Mouse (Mus musculus) ES-E14 (cell line): ENCODE results near the gene Bdh2. TPM values are rescaled to one million over a fixed set of nuclear protein-coding genes. Genes with fewer than 3 reads are reported as not detected.

Source experiments
- DNase-seq: peaks from one replicate; pipeline ENCODE4 v3.0.0-alpha.2; 2013; ENCODE audit warnings: low read depth, low spot score
- H3K27ac ChIP-seq: 2 replicates; pipeline ENCODE4 v1.5.1; 2012; ENCODE audit warnings: low read depth, mild to moderate bottlenecking, low read length, moderate library complexity, mixed read lengths; ENCODE audit not compliant: poor library complexity, insufficient read depth, severe bottlenecking
- H3K36me3 ChIP-seq: 2 replicates; pipeline ENCODE4 v1.6.1; 2012; ENCODE audit warnings: mild to moderate bottlenecking, low read length, moderate library complexity, mixed read lengths; ENCODE audit not compliant: control insufficient read depth, poor library complexity, insufficient read depth, severe bottlenecking
- H3K4me1 ChIP-seq, 2 experiments: fragments of 150-350 bp in 1 of 2; sonication (generic) in 1 of 2; 2 replicates each; pipeline ENCODE4 v1.6.1; 2012; ENCODE audit warnings: low read length in 2 of 2, mild to moderate bottlenecking in 1 of 2, mixed read lengths in 1 of 2; ENCODE audit not compliant: control insufficient read depth in 2 of 2, insufficient read depth in 2 of 2, poor library complexity in 1 of 2
- H3K4me3 ChIP-seq, 2 experiments: fragments of 150-350 bp in 1 of 2; sonication (generic) in 1 of 2; 2 replicates each; pipeline ENCODE4 v1.5.1; 2012; ENCODE audit warnings: low read length in 2 of 2, low read depth in 1 of 2, mild to moderate bottlenecking in 1 of 2, mixed read lengths in 1 of 2; ENCODE audit not compliant: insufficient read depth in 1 of 2, poor library complexity in 1 of 2, severe bottlenecking in 1 of 2
- H3K9ac ChIP-seq: 2 replicates; pipeline ENCODE4 v1.6.1; 2012; ENCODE audit warnings: low read depth, mild to moderate bottlenecking, low read length, mixed read lengths; ENCODE audit not compliant: poor library complexity, insufficient read depth, severe bottlenecking
- H3K9me3 ChIP-seq: fragments of 150-350 bp; sonication (generic); 2 replicates; pipeline ENCODE4 v1.6.1; 2012; ENCODE audit warnings: low read depth, mild to moderate bottlenecking, low read length; ENCODE audit not compliant: control insufficient read depth, insufficient read depth
- CHD2 ChIP-seq: IDR thresholded peaks from 2 replicates; pipeline ENCODE4 v1.6.1; 2014; ENCODE audit warnings: mild to moderate bottlenecking, low read depth, low read length, inconsistent platforms
- HCFC1 ChIP-seq: IDR thresholded peaks from 2 replicates; pipeline ENCODE4 v1.6.1; 2012; ENCODE audit warnings: low read length, inconsistent platforms, borderline replicate concordance; ENCODE audit not compliant: insufficient read depth
- MAFK ChIP-seq: IDR thresholded peaks from 2 replicates; pipeline ENCODE4 v1.6.1; 2014; ENCODE audit warnings: mild to moderate bottlenecking, low read depth, low read length, inconsistent platforms; ENCODE audit not compliant: insufficient read depth
- ZC3H11A ChIP-seq: IDR thresholded peaks from 2 replicates; pipeline ENCODE4 v1.6.1; 2012; ENCODE audit warnings: low read depth, mild to moderate bottlenecking, inconsistent platforms, low read length, borderline replicate concordance
- ZNF384 ChIP-seq: IDR thresholded peaks from 2 replicates; pipeline ENCODE4 v1.6.1; 2012; ENCODE audit warnings: low read depth, low read length, inconsistent platforms
- in situ Hi-C, 2 experiments: fragments of 600-800 bp; cut with MboI; formaldehyde crosslinking; loops; one replicate each; pipeline ENCODE4 v1.15.1; 2025; ENCODE audit warnings: low sequenced_read_pairs in 2 of 2, inconsistent platforms in 1 of 2; ENCODE audit not compliant: unreplicated experiment in 2 of 2
- total RNA-seq: library from RNA; depleted of rRNA; stranded (reverse); fragments of 300-350 nt; gene quantifications from 2 replicates; pipeline ENCODE4 v1.2.3, GENCODE M21; 2012

Gene Bdh2
- total RNA-seq, 1 experiment = 6.0 TPM

GRCm38 (mm10) chr3:135288138-135288750 lies 7.2 kb downstream of the Bdh2 start:
- no peak overlapping the region for H3K27ac ChIP-seq
- H3K36me3 ChIP-seq = no peaks in the 10 kb centered on the region
- in situ Hi-C loops = loop anchor here (10.0 to 25.0 kb wide), 2 partner anchors 447 to 449 kb away; no protein-coding TSS in a partner anchor
- TF ChIP-seq CHD2 (no peak), MAFK (no peak), HCFC1 (no peak), ZC3H11A (no peak), ZNF384 (no peak)
- no peak overlapping the region for H3K4me3 ChIP-seq
- no peak overlapping the region for H3K9ac ChIP-seq
- H3K9me3 ChIP-seq = no peaks in the 10 kb centered on the region
- H3K4me1 ChIP-seq = no peaks in the 10 kb centered on the region; a peak in 1 of 4 replicates
- DNase-seq = no peak

GRCm38 (mm10) chr3:135289148-135289547 lies 8.1 kb downstream of the Bdh2 start:
- Histone ChIP-seq H3K27ac (no peak overlapping the region), H3K36me3 (no peaks in the 10 kb centered on the region), H3K4me3 (no peak overlapping the region), H3K9ac (no peak overlapping the region), H3K4me1 (no peaks in the 10 kb centered on the region), H3K9me3 (no peaks in the 10 kb centered on the region)
- in situ Hi-C loops = loop anchor here (10.0 to 25.0 kb wide), 2 partner anchors 446 to 448 kb away; no protein-coding TSS in a partner anchor
- TF ChIP-seq ZNF384 (no peak), CHD2 (no peak), MAFK (no peak), HCFC1 (no peak), ZC3H11A (no peak)
- no peak for DNase-seq

GRCm38 (mm10) chr3:135290249-135290894 lies 9.4 kb downstream of the Bdh2 start:
- no peak for TF ChIP-seq HCFC1
- TF ChIP-seq ZC3H11A = peak; percentile 56; the same call in 1 of the 2 replicates
- no peak for DNase-seq
- no peak overlapping the region for H3K9ac ChIP-seq
- H3K4me1 ChIP-seq = no peaks in the 10 kb centered on the region
- no peaks in the 10 kb centered on the region for H3K9me3 ChIP-seq
- no peak overlapping the region for H3K27ac ChIP-seq
- H3K4me3 ChIP-seq = no peak overlapping the region
- in situ Hi-C loops = loop anchor here in 1 of 2 experiments (25.0 kb wide), 1 partner anchor 447 kb away; no protein-coding TSS in a partner anchor
- no peaks in the 10 kb centered on the region for H3K36me3 ChIP-seq

- H3K36me3 ChIP-seq = no peaks in the 10 kb centered on the region
- no peak for DNase-seq
- H3K4me1 ChIP-seq = no peaks in the 10 kb centered on the region
- in situ Hi-C loops = loop anchor here in 1 of 2 experiments (25.0 kb wide), 1 partner anchor 444 kb away; no protein-coding TSS in a partner anchor
- H3K4me3 ChIP-seq = no peak overlapping the region
- no peak overlapping the region for H3K9ac ChIP-seq
- TF ChIP-seq CHD2 (no peak), ZNF384 (no peak), HCFC1 (no peak), MAFK (no peak), ZC3H11A (no peak)
- H3K9me3 ChIP-seq = no peaks in the 10 kb centered on the region
- no peak overlapping the region for H3K27ac ChIP-seq
Observed at GRCm38 (mm10) chr3:135293703-135294102, 12.7 kb downstream of the Bdh2 start.
